Mouse (Mus musculus) midbrain, embryonic 15.5 days (tissue): ENCODE measurements around the gene Huwe1. TPM values are rescaled to one million over a fixed set of nuclear protein-coding genes. Genes with fewer than 3 reads are reported as not detected.

Source experiments
- ATAC-seq: fragments of 200-750 bp; cut with Nextera tagmentation; replicated peaks from 2 replicates; pipeline ENCODE4 v1.8.0; 2017; ENCODE audit warnings: moderate TSS enrichment
- H3K27ac ChIP-seq: fragments of 300-500 bp; sonication (generic); 2 replicates; pipeline ENCODE4 v1.5.1; 2015; ENCODE audit warnings: mild to moderate bottlenecking, inconsistent platforms
- H3K27me3 ChIP-seq: fragments of 300-500 bp; sonication (generic); replicated peaks from 2 replicates; pipeline ENCODE4 v1.6.1; 2015; ENCODE audit warnings: inconsistent platforms
- H3K36me3 ChIP-seq: fragments of 300-500 bp; sonication (generic); replicated peaks from 2 replicates; pipeline ENCODE4 v1.6.1; 2015; ENCODE audit warnings: inconsistent platforms
- H3K4me1 ChIP-seq: fragments of 300-500 bp; sonication (generic); 2 replicates; pipeline ENCODE4 v1.6.1; 2015; ENCODE audit warnings: inconsistent platforms
- H3K4me2 ChIP-seq: fragments of 300-500 bp; sonication (generic); 2 replicates; pipeline ENCODE4 v1.6.1; 2015; ENCODE audit warnings: inconsistent platforms, mild to moderate bottlenecking, moderate library complexity
- H3K4me3 ChIP-seq: fragments of 300-500 bp; sonication (generic); 2 replicates; pipeline ENCODE4 v1.5.1; 2015; ENCODE audit warnings: mild to moderate bottlenecking, inconsistent platforms
- H3K9ac ChIP-seq: fragments of 300-500 bp; sonication (generic); 2 replicates; pipeline ENCODE4 v1.6.1; 2015; ENCODE audit warnings: mild to moderate bottlenecking, inconsistent platforms
- H3K9me3 ChIP-seq: fragments of 300-500 bp; sonication (generic); 2 replicates; pipeline ENCODE4 v1.6.1; 2016; ENCODE audit warnings: inconsistent platforms
- WGBS: fragments of 180-500 bp; shearing (Covaris S2); methylation state at CpG from one replicate; pipeline ENCODE4 v1.1.7; 2015; ENCODE audit warnings: mixed read lengths; 5-methylcytosine and 5-hydroxymethylcytosine counted together
- polyA plus RNA-seq: library from polyadenylated mRNA; unstranded; fragments of >200 nt; fragmentation: Nextera tagmentation; extraction: Ambion mirVana; gene quantifications from 2 replicates; pipeline ENCODE4 v1.2.1, GENCODE M21; 2015

Huwe1 gene
- polyA plus RNA-seq = 56.1 and 68.7 TPM in 2 replicates

DNA sequence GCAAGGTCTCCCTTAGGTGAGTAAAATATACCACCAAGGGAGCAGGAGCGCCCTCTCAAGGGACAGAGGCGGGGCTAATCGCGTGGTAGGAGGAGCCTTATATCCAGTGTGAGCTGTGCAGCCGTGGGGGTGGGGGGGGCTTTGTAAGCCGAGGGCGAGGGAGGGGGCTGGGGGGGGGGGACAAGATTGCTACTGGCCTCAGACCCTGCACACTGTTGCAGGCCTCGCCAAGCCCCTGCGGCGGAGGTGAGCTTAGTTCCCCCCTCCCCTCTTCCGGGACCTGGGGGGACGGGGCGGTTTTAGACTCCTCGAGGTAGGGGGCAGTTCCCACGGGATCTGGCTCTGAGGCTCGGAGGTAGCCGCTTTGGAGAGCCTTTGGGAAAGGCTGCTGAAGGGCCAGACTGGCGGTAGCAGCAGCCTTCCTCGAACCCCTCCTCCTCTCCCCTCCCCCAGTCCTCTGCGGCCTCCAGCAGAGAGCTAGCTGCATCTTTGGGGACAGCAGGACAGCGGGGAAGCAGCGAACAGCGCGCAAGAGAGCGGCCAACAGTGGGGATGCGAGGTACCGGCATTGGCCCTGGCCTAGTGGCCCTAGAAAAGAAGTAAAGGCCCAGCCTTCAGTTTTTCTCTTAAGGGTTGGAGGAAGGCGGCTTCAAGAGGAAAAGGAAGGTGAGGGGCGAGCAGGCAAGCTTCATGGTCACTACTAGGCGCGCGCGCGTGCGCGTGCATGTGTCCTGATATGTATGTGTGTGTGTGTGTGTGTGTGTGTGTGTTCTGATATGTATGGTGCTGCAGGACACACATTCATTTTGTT, at the start of gene Huwe1:
TSS of gene Huwe1 (plus strand) at position 107 of the 811 bp plus-strand sequence.
- Histone ChIP-seq H3K27me3 (no peaks in the 10 kb centered on the region), H3K4me2 (peak within 1 kb of the TSS; percentile 46), H3K9me3 (no peaks in the 10 kb centered on the region), H3K36me3 (no peaks in the 10 kb centered on the region), H3K4me1 (0 out of 2 replicates have a peak, but pooled peaks cover 6% of the 10 kb centered on the region), H3K9ac (peak within 1 kb of the TSS; percentile 74), H3K27ac (peak within 1 kb of the TSS; percentile 95), H3K4me3 (peak within 1 kb of the TSS; percentile 57)
- ATAC-seq = peak; percentile 40
- 22% methylated on average over 34 of the region's 36 CpGs for WGBS

DNA sequence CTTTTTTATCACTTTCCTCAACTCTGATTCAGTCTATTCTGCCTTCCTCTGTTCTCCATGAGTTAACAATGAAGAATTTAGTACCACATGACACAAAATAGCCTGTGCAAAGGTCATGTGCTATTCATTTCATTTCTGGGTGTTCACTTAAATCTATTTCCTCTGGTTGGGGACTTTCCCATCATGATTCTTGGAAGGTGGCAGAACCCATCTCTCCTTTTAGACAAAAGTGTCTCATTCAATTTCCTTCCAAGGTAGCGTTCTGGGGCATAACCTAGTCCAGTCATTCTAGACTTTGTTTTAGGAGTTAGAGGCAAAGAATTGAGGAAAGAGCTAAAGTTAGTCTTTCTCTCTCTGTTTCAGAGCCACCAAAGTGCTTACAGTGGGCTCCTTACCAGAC, 20.3 kb upstream of the Huwe1 start:
- ATAC-seq = no peak
- Histone ChIP-seq H3K9me3 (no peaks in the 10 kb centered on the region), H3K4me3 (no peak overlapping the region), H3K27me3 (0 out of 2 replicates have a peak, but pooled peaks cover 3% of the 10 kb centered on the region), H3K4me1 (no peaks in the 10 kb centered on the region), H3K36me3 (no peaks in the 10 kb centered on the region), H3K4me2 (no peak overlapping the region), H3K27ac (no peak overlapping the region), H3K9ac (no peak overlapping the region)
- 94% methylated on average over 1 of the region's 1 CpGs for WGBS

DNA sequence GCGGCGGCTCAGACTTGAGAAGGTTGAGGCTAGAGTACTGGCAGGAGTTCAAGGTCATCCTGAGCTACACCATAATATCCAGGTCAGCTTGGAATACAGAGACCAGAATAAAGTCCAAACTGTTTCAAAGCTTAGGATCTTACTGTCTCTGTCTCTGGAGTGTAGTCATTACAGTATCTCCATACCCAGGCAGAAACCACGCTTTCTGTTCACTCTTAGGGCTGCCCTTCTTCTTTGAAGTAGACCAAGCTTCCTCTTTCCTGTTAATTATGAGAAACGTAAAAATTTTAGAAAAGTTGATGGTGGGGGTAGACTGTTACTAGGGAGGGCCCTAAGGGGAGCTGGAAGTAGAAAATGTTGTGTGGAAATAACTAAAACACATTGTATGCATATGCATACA, 17.7 kb upstream of the Huwe1 start:
- H3K4me2 ChIP-seq = no peak overlapping the region
- H3K27ac ChIP-seq = no peak overlapping the region
- ATAC-seq = no peak
- H3K4me3 ChIP-seq = no peak overlapping the region
- H3K4me1 ChIP-seq = no peaks in the 10 kb centered on the region
- H3K36me3 ChIP-seq = no peaks in the 10 kb centered on the region
- 84% methylated on average over 4 of the region's 4 CpGs for WGBS
- no peak overlapping the region for H3K9ac ChIP-seq
- 0 out of 2 replicates have a peak, but pooled peaks cover 3% of the 10 kb centered on the region for H3K27me3 ChIP-seq
- no peaks in the 10 kb centered on the region for H3K9me3 ChIP-seq

DNA sequence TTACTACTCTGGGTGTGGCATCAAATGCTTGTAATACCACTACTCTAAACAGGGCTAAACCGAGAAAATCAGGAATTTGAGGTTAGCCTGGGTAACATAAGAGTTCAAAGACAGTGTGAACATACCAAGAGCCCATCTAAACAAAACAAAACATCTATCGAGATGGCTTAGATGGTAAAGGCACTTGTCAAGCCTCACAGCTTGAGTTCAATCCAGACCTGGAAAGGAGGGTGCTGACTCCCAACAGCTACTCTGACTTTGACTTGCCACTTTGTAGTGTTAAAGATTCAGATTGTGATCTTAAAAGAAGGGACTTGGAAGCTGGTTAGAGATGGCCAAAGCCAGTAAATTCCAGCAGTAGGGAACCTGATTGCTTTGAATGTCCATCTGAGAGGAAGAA, 7.8 kb upstream of the Huwe1 start:
- Histone ChIP-seq H3K4me2 (no peak overlapping the region), H3K27ac (no peak overlapping the region), H3K4me1 (no peaks in the 10 kb centered on the region), H3K4me3 (no peak overlapping the region), H3K36me3 (no peaks in the 10 kb centered on the region), H3K27me3 (no peaks in the 10 kb centered on the region), H3K9me3 (no peaks in the 10 kb centered on the region), H3K9ac (no peak overlapping the region)
- 66% methylated on average over 2 of the region's 2 CpGs for WGBS
- ATAC-seq = no peak

DNA sequence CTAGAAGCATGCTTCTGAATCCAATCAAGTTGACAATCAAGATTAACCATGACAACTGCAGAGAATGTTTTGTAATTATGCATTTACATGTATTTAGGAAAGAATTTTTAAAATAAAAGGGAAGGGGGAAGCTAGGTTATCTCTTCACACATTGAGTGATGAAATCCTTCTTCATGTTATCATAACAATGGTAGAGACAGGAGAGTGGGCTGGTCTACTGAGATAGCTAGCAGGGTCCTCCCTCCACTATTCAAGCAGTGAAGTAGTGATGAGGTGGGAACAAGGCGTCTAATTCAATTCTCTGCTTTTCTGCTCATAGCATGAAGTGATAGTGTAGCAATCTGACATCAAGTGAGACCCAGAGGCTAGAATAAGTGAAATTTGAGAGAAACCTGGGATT, 2.6 kb upstream of the Huwe1 start:
- Histone ChIP-seq H3K36me3 (no peaks in the 10 kb centered on the region), H3K9me3 (no peaks in the 10 kb centered on the region), H3K4me3 (no peak overlapping the region), H3K27me3 (no peaks in the 10 kb centered on the region), H3K4me2 (no peak overlapping the region), H3K9ac (no peak overlapping the region), H3K27ac (no peak overlapping the region), H3K4me1 (no peaks in the 10 kb centered on the region)
- ATAC-seq = no peak
- WGBS = 77% methylated on average over 1 of the region's 1 CpGs

DNA sequence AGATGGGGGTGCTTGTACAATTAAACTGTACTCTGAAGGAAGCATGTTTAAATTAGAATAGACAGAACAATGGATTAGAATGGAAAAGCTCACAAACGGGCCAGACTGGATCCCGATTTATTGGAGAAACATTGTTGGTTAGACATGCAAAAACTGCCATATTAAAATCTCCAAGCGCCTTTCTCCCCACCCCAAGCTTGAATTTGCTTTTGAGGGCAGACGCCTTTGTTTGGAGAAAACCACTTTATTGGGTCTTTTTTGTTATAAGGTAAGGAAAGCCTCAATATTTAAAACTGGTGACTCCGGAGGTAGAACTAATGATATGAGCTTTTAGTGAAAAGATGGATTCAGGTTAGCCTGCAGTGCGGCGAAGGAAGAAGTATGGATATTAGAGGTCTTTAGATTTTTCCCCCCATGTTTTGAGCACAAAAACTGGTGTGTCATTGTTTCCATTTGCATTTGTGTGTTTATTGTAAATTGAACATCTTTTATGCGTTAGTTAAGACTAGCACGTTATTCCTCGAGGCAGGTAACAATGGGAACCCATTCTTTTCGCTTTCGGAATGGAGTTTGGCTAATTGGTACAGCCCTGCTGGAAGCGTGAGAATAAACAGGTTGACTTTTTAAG, 1.8 kb downstream of the Huwe1 start:
- WGBS = 23% methylated on average over 13 of the region's 13 CpGs
- Histone ChIP-seq H3K27me3 (no peaks in the 10 kb centered on the region), H3K9me3 (no peaks in the 10 kb centered on the region), H3K9ac (peak overlapping the region; percentile 55), H3K4me2 (peak overlapping the region; percentile 46), H3K4me3 (peak overlapping the region; percentile 43), H3K27ac (peak overlapping the region; percentile 84), H3K36me3 (no peaks in the 10 kb centered on the region), H3K4me1 (0 out of 2 replicates have a peak, but pooled peaks cover 6% of the 10 kb centered on the region)
- no peak for ATAC-seq

DNA sequence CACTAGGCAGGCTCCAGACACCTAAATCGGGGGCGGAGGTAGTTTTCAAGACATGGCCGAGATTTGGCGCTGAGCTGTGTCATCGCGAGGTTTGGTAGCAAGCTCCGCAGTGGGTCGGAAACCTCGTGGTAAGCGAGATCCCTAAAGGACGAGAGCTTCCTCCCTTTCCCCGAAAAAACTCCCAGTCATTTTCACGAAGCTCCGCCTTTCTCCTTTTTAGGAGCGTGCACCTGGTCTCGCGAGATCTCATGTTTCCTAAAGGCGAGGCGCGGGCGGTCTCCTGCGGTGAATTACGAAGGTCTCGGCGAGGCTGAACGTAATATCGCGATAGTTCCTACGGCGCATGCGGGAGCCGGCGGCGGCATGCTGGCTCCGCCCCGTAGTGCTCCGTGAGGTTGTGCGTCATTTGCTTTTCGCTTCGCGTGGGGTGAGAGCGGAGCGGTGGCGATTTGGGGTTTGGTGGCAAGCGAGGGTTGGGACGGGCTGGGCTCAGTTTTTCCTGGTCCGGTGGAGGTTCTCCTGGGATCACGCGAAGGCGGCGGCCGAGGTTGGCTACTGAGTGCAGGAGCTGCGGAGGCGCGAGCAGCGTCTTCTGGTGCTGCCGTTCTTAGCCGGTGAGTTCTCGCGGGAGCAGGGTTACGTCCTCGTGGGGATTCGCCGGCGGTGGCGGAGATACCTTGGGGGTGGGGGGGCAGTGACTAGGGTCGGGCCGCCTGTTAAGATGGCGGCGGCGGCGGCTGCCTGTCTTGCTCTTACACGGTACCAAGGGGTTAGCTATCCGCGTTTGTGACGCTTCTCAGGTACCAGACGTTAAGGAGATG, 2.6 kb downstream of the Huwe1 start:
- Histone ChIP-seq H3K4me2 (peak overlapping the region; percentile 64), H3K4me1 (0 out of 2 replicates have a peak, but pooled peaks cover 6% of the 10 kb centered on the region), H3K36me3 (no peaks in the 10 kb centered on the region), H3K9ac (peak overlapping the region; percentile 55), H3K9me3 (no peaks in the 10 kb centered on the region), H3K4me3 (peak overlapping the region; percentile 49), H3K27ac (peak overlapping the region; percentile 85), H3K27me3 (no peaks in the 10 kb centered on the region)
- WGBS = 19% methylated on average over 77 of the region's 77 CpGs
- ATAC-seq = peak; percentile 92

DNA sequence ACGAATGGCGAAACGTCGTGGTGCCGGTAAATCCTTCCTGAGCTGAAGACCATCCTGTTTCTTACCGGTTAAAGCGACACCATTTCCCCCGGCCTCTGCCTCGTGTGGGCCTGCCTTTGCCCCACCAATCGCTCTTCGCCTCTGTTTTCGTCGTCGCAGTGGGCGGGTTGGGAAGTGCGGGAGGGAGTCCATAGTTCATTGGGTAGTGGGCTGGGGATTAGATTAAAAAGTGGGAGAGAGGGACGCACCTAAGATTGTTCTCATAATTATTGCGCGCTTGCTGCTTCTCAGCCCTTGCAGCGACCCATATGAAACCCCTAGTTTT, 3.1 kb downstream of the Huwe1 start:
- H3K4me2 ChIP-seq = peak overlapping the region; percentile 64
- no peaks in the 10 kb centered on the region for H3K36me3 ChIP-seq
- no peaks in the 10 kb centered on the region for H3K27me3 ChIP-seq
- no peaks in the 10 kb centered on the region for H3K9me3 ChIP-seq
- H3K4me1 ChIP-seq = 0 out of 2 replicates have a peak, but pooled peaks cover 6% of the 10 kb centered on the region
- H3K4me3 ChIP-seq = peak overlapping the region; percentile 49
- peak; percentile 58 for ATAC-seq
- WGBS = 19% methylated on average over 20 of the region's 20 CpGs
- H3K9ac ChIP-seq = peak overlapping the region; percentile 37
- H3K27ac ChIP-seq = peak overlapping the region; percentile 85

DNA sequence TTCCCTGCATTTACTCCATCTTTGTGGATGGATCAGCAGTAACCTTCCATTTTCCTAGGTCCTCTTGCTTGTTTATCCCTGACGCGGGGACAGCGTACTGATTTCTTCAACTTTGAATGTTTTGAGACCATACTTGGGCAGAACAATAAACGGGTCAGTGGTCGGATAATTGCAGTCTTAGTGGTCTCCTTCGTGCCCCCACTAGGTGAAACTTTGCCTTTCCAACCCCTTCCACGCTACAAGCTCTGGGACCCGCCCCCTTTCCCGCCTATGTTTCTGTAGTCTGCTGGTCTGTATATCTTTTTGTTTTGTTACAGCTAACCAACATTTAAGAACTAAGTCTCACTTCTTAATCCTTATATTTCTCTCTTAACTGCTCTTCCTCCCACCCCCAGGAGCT, 3.8 kb downstream of the Huwe1 start:
- H3K4me3 ChIP-seq = peak overlapping the region; percentile 49
- H3K4me1 ChIP-seq = 0 out of 2 replicates have a peak, but pooled peaks cover 6% of the 10 kb centered on the region
- WGBS = 25% methylated on average over 9 of the region's 9 CpGs
- peak overlapping the region; percentile 64 for H3K4me2 ChIP-seq
- H3K36me3 ChIP-seq = no peaks in the 10 kb centered on the region
- H3K9ac ChIP-seq = peak overlapping the region; percentile 37
- no peaks in the 10 kb centered on the region for H3K9me3 ChIP-seq
- no peak for ATAC-seq
- H3K27me3 ChIP-seq = no peaks in the 10 kb centered on the region
- H3K27ac ChIP-seq = peak overlapping the region; percentile 85; the same call in 1 of the 2 replicates

DNA sequence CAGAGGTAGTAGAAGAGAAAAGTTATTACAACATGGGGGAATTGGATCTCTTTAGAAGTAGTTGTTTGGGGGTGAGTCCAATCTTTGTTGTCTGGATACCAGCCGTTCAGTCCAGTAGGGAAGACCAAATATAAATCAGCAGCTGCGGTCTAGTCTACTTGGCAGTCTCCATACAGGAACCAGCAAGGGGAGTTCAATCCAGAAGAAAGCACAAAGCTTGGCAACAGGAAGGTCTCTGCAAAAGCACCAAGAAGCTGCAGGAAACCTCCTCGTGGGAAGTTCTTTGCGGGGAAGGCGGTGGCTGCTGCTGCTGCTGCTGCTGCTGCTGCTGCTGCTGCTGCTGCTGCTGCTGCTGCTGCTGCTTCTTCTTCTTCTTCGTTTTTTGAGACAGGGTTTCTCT, 10.9 kb downstream of the Huwe1 start:
- H3K9me3 ChIP-seq = no peaks in the 10 kb centered on the region
- H3K4me2 ChIP-seq = no peak overlapping the region
- ATAC-seq = no peak
- H3K4me1 ChIP-seq = no peaks in the 10 kb centered on the region
- WGBS = 83% methylated on average over 6 of the region's 6 CpGs
- no peaks in the 10 kb centered on the region for H3K27me3 ChIP-seq
- H3K27ac ChIP-seq = no peak overlapping the region
- no peak overlapping the region for H3K4me3 ChIP-seq
- no peaks in the 10 kb centered on the region for H3K36me3 ChIP-seq
- no peak overlapping the region for H3K9ac ChIP-seq

DNA sequence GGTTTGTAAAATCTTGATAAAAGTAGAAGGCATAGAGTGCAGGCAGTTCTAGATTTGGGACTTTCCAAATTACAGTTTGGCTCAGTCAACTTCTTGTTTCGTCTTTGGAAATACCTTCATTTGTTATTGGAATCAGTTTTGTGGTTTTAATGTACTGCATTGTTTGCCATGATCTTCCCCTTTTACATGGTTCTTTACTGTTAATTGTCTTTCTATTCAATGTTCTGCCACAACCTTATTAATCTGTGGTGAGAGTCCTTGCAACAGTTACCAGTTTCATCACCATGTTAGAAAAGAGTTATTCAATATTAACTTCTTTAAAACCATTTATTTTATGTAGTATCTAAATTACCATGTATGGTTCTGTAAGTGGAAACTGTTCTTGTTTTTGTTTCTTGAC, 13.0 kb downstream of the Huwe1 start:
- no peak for ATAC-seq
- H3K36me3 ChIP-seq = no peaks in the 10 kb centered on the region
- H3K27ac ChIP-seq = no peak overlapping the region
- H3K9ac ChIP-seq = no peak overlapping the region
- no peaks in the 10 kb centered on the region for H3K9me3 ChIP-seq
- WGBS = 93% methylated on average over 1 of the region's 1 CpGs
- H3K27me3 ChIP-seq = no peaks in the 10 kb centered on the region
- no peak overlapping the region for H3K4me2 ChIP-seq
- H3K4me1 ChIP-seq = no peaks in the 10 kb centered on the region
- H3K4me3 ChIP-seq = no peak overlapping the region

DNA sequence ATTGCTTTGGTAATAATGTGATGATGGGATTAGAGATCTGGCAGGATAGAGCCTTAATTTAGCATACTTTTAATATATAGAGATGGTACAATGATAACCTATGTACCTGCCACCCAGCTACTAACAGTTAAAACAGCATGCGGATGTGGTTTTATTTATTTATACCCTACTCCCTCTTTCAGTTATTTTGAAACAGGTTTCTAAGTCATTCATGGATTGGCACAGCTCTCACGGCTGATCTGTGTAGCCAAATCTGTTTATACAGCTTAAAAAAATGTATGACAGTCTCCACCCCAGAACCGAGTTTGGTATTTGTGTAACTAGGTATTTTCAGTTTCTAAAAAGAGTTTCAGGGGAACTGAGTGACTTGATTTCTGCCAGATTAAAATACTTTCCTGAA, 17.1 kb downstream of the Huwe1 start:
- H3K4me2 ChIP-seq = no peak overlapping the region
- no peak overlapping the region for H3K27ac ChIP-seq
- ATAC-seq = no peak
- no peaks in the 10 kb centered on the region for H3K4me1 ChIP-seq
- no peaks in the 10 kb centered on the region for H3K36me3 ChIP-seq
- no peaks in the 10 kb centered on the region for H3K27me3 ChIP-seq
- H3K9ac ChIP-seq = no peak overlapping the region
- WGBS = 91% methylated on average over 3 of the region's 3 CpGs
- no peaks in the 10 kb centered on the region for H3K9me3 ChIP-seq
- no peak overlapping the region for H3K4me3 ChIP-seq
